Mouse (Mus musculus) intestine, embryonic 16.5 days (tissue): Measurements from ENCODE around the gene Tanc1. TPM values are rescaled to one million over a fixed set of nuclear protein-coding genes. Genes with fewer than 3 reads are reported as not detected.

Experiments used
- ATAC-seq: fragments of 200-750 bp; cut with Nextera tagmentation; 2 replicates; pipeline ENCODE4 v1.8.0; 2017; ENCODE audit warnings: moderate TSS enrichment, moderate library complexity
- H3K27ac ChIP-seq: fragments of 300-500 bp; sonication (generic); 2 replicates; pipeline ENCODE4 v1.5.1; 2014; ENCODE audit warnings: mild to moderate bottlenecking, low read length
- H3K27me3 ChIP-seq: fragments of 300-500 bp; sonication (generic); replicated peaks from 2 replicates; pipeline ENCODE4 v1.6.1; 2014; ENCODE audit warnings: low read length, control low read depth, mixed read lengths; ENCODE audit not compliant: control insufficient read depth, insufficient read depth
- H3K36me3 ChIP-seq: fragments of 300-500 bp; sonication (generic); 2 replicates; pipeline ENCODE4 v1.6.1; 2014; ENCODE audit warnings: low read length, control low read depth; ENCODE audit not compliant: control insufficient read depth, insufficient read depth
- H3K4me1 ChIP-seq: fragments of 300-500 bp; sonication (generic); 2 replicates; pipeline ENCODE4 v1.6.1; 2014; ENCODE audit warnings: low read length, control low read depth, mixed read lengths; ENCODE audit not compliant: control insufficient read depth, insufficient read depth
- H3K4me2 ChIP-seq: fragments of 300-500 bp; sonication (generic); 2 replicates; pipeline ENCODE4 v1.6.1; 2014; ENCODE audit warnings: low read depth, low read length, control low read depth
- H3K4me3 ChIP-seq: fragments of 300-500 bp; sonication (generic); 2 replicates; pipeline ENCODE4 v1.5.1; 2014; ENCODE audit warnings: mild to moderate bottlenecking, low read length
- H3K9ac ChIP-seq: fragments of 300-500 bp; sonication (generic); 2 replicates; pipeline ENCODE4 v1.6.1; 2014; ENCODE audit warnings: low read depth, low read length
- H3K9me3 ChIP-seq: fragments of 300-500 bp; sonication (generic); 2 replicates; pipeline ENCODE4 v1.6.1; 2016; ENCODE audit warnings: low read length, control low read depth; ENCODE audit not compliant: control insufficient read depth
- WGBS: fragments of 180-500 bp; shearing (Covaris S2); extraction: QIAGEN DNeasy Blood & Tissue Kit; methylation state at CpG from one replicate; pipeline ENCODE4 v1.1.7; 2014; 5-methylcytosine and 5-hydroxymethylcytosine counted together
- polyA plus RNA-seq: library from polyadenylated mRNA; unstranded; fragments of >200 nt; fragmentation: Nextera tagmentation; extraction: Ambion mirVana; gene quantifications from 2 replicates; pipeline ENCODE4 v1.2.1, GENCODE M21; 2015

The Tanc1 gene
- polyA plus RNA-seq, 1 experiment from 2014 or later: 20.8 TPM

DNA sequence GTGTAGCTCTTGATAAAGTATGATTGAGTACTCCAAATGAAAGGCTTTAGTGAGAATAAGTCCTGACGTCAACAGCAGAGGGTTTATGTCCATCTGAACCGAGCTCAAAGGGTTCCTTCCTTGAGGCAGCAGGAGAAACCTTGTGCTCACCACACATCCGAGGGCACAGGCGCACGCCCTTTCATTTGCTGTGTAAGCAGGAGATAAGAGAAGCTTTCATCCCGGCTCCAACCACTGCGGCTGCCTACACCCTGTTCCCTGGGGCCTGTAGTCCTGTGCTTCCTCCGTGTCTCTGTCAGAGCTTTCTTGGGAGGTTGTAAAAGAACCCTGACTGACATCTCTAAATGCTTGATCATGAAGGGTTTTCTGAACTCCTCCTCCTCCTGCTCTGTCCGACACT, 181.5 kb downstream of the Tanc1 start:
- no peaks in the 10 kb centered on the region for H3K27me3 ChIP-seq
- 47% methylated on average over 9 of the region's 9 CpGs for WGBS
- H3K4me2 ChIP-seq: no peak overlapping the region
- no peak overlapping the region for H3K9ac ChIP-seq
- 0 out of 2 replicates have a peak, but pooled peaks cover 4% of the 10 kb centered on the region for H3K4me1 ChIP-seq
- H3K36me3 ChIP-seq: peaks cover 14% of the 10 kb centered on the region
- ATAC-seq: peak; percentile 95
- no peaks in the 10 kb centered on the region for H3K9me3 ChIP-seq
- no peak overlapping the region for H3K4me3 ChIP-seq
- no peak overlapping the region for H3K27ac ChIP-seq

DNA sequence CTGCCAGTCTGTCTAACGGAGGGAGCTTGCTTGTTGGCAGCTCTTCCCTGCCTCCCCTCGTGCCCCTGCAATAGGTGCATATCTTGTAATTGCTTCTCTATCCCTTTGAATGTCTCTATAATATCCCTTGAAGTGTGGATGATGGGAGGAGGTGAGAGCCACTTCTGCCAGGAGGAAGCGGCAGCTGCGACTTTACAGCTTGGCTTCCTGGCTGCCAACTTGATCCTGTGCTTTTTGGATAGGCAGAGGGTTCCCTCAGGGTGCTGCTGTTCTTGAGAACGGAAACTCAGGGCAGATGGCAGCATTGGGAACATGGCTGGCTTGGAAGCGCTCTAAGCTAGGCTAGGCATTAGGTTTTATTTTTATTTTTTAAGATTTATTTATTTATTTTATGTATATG, 183.0 kb downstream of the Tanc1 start:
- no peak for ATAC-seq
- no peak overlapping the region for H3K9ac ChIP-seq
- no peak overlapping the region for H3K27ac ChIP-seq
- H3K4me2 ChIP-seq: no peak overlapping the region
- no peaks in the 10 kb centered on the region for H3K9me3 ChIP-seq
- WGBS: 88% methylated on average over 6 of the region's 6 CpGs
- peaks cover 21% of the 10 kb centered on the region for H3K36me3 ChIP-seq
- H3K4me1 ChIP-seq: 0 out of 2 replicates have a peak, but pooled peaks cover 4% of the 10 kb centered on the region
- no peak overlapping the region for H3K4me3 ChIP-seq
- no peaks in the 10 kb centered on the region for H3K27me3 ChIP-seq

DNA sequence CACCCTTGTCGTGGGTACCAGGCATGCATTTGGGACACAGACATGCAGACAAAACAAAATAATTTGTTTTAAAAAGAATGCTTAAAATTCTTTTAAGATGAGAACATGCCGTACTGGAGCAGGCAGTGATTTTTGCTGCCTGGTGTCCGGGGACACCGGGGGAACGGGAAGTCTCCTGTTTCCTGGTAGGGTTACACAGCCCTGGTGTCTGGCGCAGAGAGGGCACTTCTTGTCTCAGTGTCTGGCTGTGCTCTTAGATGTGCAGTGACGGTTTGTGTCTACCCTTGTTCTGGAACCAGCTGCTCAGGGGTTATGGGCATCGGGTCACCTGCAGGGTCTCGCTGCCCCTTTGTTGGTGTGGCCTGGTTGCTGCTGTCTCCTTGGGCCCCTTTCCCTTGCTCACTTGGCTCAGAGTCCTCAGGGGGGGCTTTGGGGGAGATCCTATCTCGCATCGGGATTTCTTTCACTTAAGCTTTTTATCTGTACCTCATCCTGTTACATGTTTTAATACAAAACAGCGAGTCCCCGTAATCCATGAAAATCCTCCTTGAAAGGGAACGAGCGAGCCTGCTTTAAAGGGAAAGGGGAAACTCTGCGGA, 187.2 kb downstream of the Tanc1 start:
- no peaks in the 10 kb centered on the region for H3K27me3 ChIP-seq
- H3K9ac ChIP-seq: no peak overlapping the region
- WGBS: 74% methylated on average over 16 of the region's 16 CpGs
- peaks cover 20% of the 10 kb centered on the region for H3K36me3 ChIP-seq
- ATAC-seq: no peak
- no peaks in the 10 kb centered on the region for H3K9me3 ChIP-seq
- no peak overlapping the region for H3K4me2 ChIP-seq
- no peak overlapping the region for H3K27ac ChIP-seq
- no peak overlapping the region for H3K4me3 ChIP-seq
- H3K4me1 ChIP-seq: peaks cover 2% of the 10 kb centered on the region; the same call in 1 of the 2 replicates

DNA sequence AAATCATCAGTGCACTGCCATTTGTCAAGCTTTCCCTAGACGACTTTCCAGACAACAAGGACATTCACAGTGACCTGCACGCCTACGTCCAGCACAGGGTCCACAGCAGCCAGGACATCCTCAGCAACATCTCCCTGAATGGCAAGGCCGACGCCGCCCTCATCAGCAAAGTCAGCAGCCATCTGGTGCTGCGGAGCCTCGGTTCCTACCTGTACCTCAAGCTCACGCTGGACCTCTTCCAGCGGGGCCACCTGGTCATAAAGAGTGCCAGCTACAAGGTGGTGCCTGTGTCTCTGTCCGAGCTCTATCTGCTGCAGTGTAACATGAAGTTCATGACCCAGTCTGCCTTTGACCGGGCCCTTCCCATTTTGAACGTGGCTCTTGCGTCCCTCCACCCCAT, 187.7 kb downstream of the Tanc1 start:
- Histone ChIP-seq H3K27me3 (no peaks in the 10 kb centered on the region), H3K36me3 (peaks cover 15% of the 10 kb centered on the region), H3K9me3 (no peaks in the 10 kb centered on the region), H3K4me2 (no peak overlapping the region), H3K4me3 (no peak overlapping the region), H3K4me1 (peaks cover 2% of the 10 kb centered on the region; the same call in 1 of the 2 replicates), H3K27ac (no peak overlapping the region), H3K9ac (no peak overlapping the region)
- WGBS: 82% methylated on average over 14 of the region's 14 CpGs
- no peak for ATAC-seq

DNA sequence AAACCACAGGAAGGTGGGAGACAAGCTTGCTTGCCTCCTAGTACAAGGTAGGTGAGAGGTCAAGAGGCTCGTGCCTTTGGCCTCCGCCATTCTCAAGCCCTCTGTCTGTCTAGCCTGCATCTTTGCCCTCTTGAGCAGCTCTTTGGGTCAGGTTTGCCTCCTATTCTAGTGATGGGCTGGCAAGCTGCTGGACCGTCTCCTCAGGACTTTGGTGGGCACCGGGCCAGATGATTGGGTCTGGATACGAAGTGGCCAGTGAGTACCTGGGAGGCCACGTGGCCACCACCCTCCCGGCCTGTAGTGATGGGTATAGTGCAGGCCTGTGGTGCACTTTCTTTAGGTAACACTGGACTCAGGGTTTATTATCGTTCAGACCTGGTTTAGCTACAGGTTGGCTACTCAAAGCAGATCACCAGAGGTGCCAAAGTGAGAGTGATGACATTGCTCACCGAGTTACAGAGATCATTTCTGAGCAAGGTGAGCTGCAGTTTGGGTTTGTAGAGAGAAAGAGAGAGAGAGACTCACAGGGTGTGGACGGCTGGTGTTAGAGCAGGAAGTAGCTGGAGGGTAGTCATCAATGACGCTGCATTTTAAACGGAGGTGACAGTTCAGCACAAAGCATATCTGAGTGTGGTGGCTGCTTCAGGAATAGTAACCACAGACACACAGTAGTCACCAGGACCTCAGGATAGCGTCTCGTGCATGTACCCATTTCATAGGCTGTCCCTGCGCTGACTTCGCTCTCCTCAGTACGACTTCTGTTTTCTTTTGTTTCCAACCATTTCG, 188.8 kb downstream of the Tanc1 start:
- peaks cover 13% of the 10 kb centered on the region for H3K36me3 ChIP-seq
- H3K27ac ChIP-seq: no peak overlapping the region
- no peak overlapping the region for H3K9ac ChIP-seq
- WGBS: 92% methylated on average over 18 of the region's 18 CpGs
- H3K27me3 ChIP-seq: no peaks in the 10 kb centered on the region
- H3K4me1 ChIP-seq: peaks cover 2% of the 10 kb centered on the region; the same call in 1 of the 2 replicates
- no peak for ATAC-seq
- no peak overlapping the region for H3K4me2 ChIP-seq
- no peaks in the 10 kb centered on the region for H3K9me3 ChIP-seq
- H3K4me3 ChIP-seq: no peak overlapping the region

DNA sequence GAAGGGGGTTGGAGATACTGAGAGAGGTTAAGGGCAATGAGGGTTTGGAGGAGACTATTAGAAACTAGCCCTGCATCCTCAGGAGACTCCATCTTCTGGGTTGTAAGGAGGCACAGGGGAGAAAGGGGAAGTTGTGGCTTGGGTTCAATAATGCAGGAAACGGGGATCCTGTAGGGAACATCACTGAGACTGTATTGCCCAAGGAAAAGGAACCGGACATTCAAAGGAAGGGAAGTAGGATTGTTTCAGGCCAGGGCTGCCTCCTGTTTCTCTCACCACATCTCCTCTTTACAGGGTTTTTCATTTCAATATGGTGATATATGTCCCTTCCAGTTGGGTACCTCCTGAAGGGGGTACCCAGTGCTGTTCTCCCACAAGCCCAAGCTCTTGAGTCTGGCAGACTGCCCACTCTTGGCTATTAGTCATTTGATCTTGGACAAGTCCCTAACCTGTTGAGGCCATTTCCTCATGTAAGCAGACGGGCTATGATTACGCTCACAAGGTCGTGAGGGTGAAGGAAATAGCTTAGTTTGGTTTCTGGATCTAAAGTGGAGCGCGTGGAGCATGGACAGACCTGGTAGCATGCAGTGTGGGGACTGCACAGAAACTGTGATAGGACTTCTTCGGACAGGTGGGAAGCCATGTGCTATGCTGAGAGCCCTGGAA, 191.0 kb downstream of the Tanc1 start:
- no peaks in the 10 kb centered on the region for H3K27me3 ChIP-seq
- WGBS: 80% methylated on average over 8 of the region's 8 CpGs
- H3K9me3 ChIP-seq: no peaks in the 10 kb centered on the region
- H3K4me3 ChIP-seq: no peak overlapping the region
- H3K9ac ChIP-seq: no peak overlapping the region
- H3K27ac ChIP-seq: no peak overlapping the region
- peaks cover 2% of the 10 kb centered on the region; the same call in 1 of the 2 replicates for H3K4me1 ChIP-seq
- peak; percentile 33 for ATAC-seq
- no peak overlapping the region for H3K4me2 ChIP-seq
- H3K36me3 ChIP-seq: peaks cover 19% of the 10 kb centered on the region

DNA sequence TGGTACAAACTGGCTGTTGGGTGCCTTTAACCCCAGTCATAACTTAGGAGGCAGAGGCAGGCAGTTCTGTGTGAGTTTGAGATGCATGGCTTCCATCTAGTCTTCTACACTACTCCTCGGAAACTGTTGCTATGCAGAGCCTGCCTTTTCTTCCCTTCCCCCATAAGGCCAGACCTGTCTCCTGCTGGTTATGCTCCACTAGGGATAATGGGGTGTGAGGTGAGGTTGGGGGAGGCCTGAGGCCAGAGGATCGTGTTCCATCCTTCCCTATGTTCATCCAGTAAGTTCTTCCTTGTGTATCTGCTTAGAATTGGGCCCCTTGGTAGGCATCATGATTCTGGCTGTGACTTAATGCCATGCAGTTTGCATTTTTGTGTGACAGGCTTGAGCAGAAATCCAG, 193.8 kb downstream of the Tanc1 start:
- Histone ChIP-seq H3K9me3 (no peaks in the 10 kb centered on the region), H3K9ac (no peak overlapping the region), H3K4me2 (no peak overlapping the region), H3K27me3 (no peaks in the 10 kb centered on the region), H3K36me3 (peaks cover 7% of the 10 kb centered on the region), H3K4me3 (no peak overlapping the region), H3K4me1 (peaks cover 2% of the 10 kb centered on the region; the same call in 1 of the 2 replicates), H3K27ac (no peak overlapping the region)
- WGBS: 68% methylated on average over 2 of the region's 2 CpGs
- no peak for ATAC-seq

DNA sequence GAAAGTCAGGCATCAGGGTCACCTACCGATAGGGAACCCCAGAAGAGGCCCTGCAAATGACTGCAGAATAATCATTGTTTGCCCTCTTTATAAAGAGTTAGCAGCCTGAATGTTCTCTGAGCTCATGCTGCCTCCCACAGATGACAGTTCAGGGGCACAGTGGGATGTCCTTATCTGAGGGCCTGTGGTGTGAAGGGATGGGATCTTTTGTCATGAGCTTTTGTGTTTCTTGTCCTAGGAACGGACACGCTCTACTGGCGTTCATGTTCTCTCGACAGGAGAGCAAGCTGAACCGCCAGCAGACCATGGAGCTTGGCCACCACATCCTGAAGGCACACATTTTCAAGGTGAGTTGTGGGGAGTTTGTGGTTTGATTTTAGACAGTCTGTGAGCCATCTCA, 194.2 kb downstream of the Tanc1 start:
- H3K27ac ChIP-seq: no peak overlapping the region
- no peaks in the 10 kb centered on the region for H3K27me3 ChIP-seq
- 76% methylated on average over 6 of the region's 6 CpGs for WGBS
- H3K4me3 ChIP-seq: no peak overlapping the region
- H3K9ac ChIP-seq: no peak overlapping the region
- peaks cover 7% of the 10 kb centered on the region for H3K36me3 ChIP-seq
- ATAC-seq: no peak
- H3K4me2 ChIP-seq: no peak overlapping the region
- no peaks in the 10 kb centered on the region for H3K9me3 ChIP-seq
- H3K4me1 ChIP-seq: peaks cover 2% of the 10 kb centered on the region; the same call in 1 of the 2 replicates

DNA sequence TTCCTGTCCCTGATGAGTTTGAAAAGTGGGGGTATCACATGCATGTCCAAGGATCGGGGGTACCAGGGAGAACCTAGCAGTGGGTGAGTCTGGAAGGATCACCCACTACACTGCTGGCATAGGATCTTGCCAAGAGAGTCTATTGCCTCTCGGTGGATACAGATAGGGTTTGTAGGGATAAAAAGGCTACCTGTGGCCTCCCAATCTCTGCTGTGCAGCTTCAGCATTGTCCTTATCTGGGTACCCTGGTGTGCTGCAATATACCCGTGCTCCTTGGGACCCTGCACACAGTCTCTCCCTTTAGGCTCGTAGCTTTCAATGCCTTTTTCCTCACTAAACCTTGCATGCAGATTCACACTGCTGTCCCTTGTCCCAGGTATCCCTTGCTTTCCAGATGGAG, 196.8 kb downstream of the Tanc1 start:
- Histone ChIP-seq H3K27me3 (no peaks in the 10 kb centered on the region), H3K4me3 (no peak overlapping the region), H3K27ac (no peak overlapping the region), H3K4me2 (no peak overlapping the region), H3K9me3 (no peaks in the 10 kb centered on the region), H3K4me1 (no peaks in the 10 kb centered on the region), H3K9ac (no peak overlapping the region), H3K36me3 (peaks cover 7% of the 10 kb centered on the region)
- 89% methylated on average over 4 of the region's 4 CpGs for WGBS
- no peak for ATAC-seq
